9 mouse cellular contexts compared by ENCODE assay signal in genomic region chr6:54586175-54586574, GRCm38 (mm10). TPM values are rescaled to one million over a fixed set of nuclear protein-coding genes. Genes with fewer than 3 reads are reported as not detected.
DNase-seq lines count a peak whose midpoint lies in the region; ATAC-seq and TF ChIP-seq lines count a peak whose summit lies in the region.
"Had no signal": no experiment of that assay in that cellular context is flagged by ENCODE, and none has a peak within 500 bp of the region (broad histone marks: within the 10 kb centered on the region; RNA-seq: fewer than 3 reads in every experiment).

No protein-coding gene starts in this region.

- H3K4me3 ChIP-seq in stomach, postnatal 0 days (ENCODE audit: low read depth, low read length): no peak overlapping the region
- H3K4me3 ChIP-seq: limb, embryonic 13.5 days had no signal

- 0 out of 2 replicates have a peak, but pooled peaks cover 2% of the 10 kb centered on the region for H3K36me3 ChIP-seq in stomach, postnatal 0 days (ENCODE audit: control insufficient read depth, insufficient read depth, low read length)

- H3K27ac ChIP-seq in stomach, postnatal 0 days (replicated peaks): no peak overlapping the region
- H3K27ac ChIP-seq: limb, embryonic 13.5 days had no signal

- DNase-seq in layer of hippocampus, adult 11-12 months (ENCODE audit: low spot score): peak; percentile 72
- DNase-seq in layer of hippocampus, adult 8-10 months (ENCODE audit: low spot score in 2 of 2): no peak
- peak; percentile 66 for DNase-seq in ES-CJ7 (ENCODE audit: low read depth, low spot score)
- DNase-seq in adrenal gland, postnatal 14 days: peak; percentile 73
- peak; percentile 39 for DNase-seq in left cerebral cortex, postnatal 4 days
- peak; percentile 35 for DNase-seq in stomach, postnatal 0 days (ENCODE audit: low spot score)
- DNase-seq in ovary, adult 18-20 months (ENCODE audit: low spot score): no peak

- TF ChIP-seq EP300 in stomach, postnatal 0 days (optimal IDR thresholded peaks at IDR 0.05): no peak

- no peak overlapping the region for H3K4me2 ChIP-seq in stomach, postnatal 0 days (replicated peaks; ENCODE audit: low read depth)
- H3K4me2 ChIP-seq: limb, embryonic 13.5 days had no signal

- H3K9ac ChIP-seq in stomach, postnatal 0 days (ENCODE audit: low read length): no peak overlapping the region
- H3K9ac ChIP-seq: limb, embryonic 13.5 days had no signal

- WGBS in stomach, postnatal 0 days: 33% methylated on average over 2 of the region's 2 CpGs

- TF ChIP-seq CTCF in stomach, postnatal 0 days (IDR thresholded peaks at IDR 0.05; ENCODE audit: low read depth): peak; percentile 89

- H3K4me1 ChIP-seq in stomach, postnatal 0 days (replicated peaks; ENCODE audit: control insufficient read depth, insufficient read depth): no peaks in the 10 kb centered on the region

- peak; percentile 63 for ATAC-seq in granulocyte monocyte progenitor cell, adult 5-6 weeks (replicated peaks; ENCODE audit: poor library complexity, severe bottlenecking)
- ATAC-seq in stomach, postnatal 0 days (ENCODE audit: low FRiP score, low TSS enrichment): no peak

- H3K27me3 ChIP-seq in stomach, postnatal 0 days (ENCODE audit: control insufficient read depth, insufficient read depth, low read length): no peaks in the 10 kb centered on the region
- H3K27me3 ChIP-seq: limb, embryonic 13.5 days had no signal

- intact Hi-C loops in left cerebral cortex, postnatal 4 days (cut with DNase I): no loop called here

- H3K9me3 ChIP-seq in stomach, postnatal 0 days (ENCODE audit: control insufficient read depth, low read length): no peaks in the 10 kb centered on the region
- H3K9me3 ChIP-seq: limb, embryonic 13.5 days had no signal

RNA-seq across cellular contexts. Expression of gene Plekha8, which starts 8.7 kb away (rescaled TPM):
- 10 to 100 TPM; 11.1 to 14.3 (median 12.6) TPM for total RNA-seq in layer of hippocampus, adult 8-10 months (2022)
- total RNA-seq in adrenal gland, postnatal 14 days (2021): 16.3 and 16.9 TPM in 2 replicates
- 2.7 and 4.6 TPM in 2 replicates for total RNA-seq in granulocyte monocyte progenitor cell, adult 5-6 weeks (2014; fragmentation: Nextera tagmentation)
- total RNA-seq in granulocyte monocyte progenitor cell, adult 5-6 weeks (2017): 2.2 and 3.1 TPM in 2 replicates
- total RNA-seq in left cerebral cortex, postnatal 4 days (2021): 10 to 100 TPM; 13.5 to 14.8 TPM
- 5.3 and 5.4 TPM in 2 replicates for polyA plus RNA-seq in stomach, postnatal 0 days (2015; fragmentation: Nextera tagmentation; extraction: Ambion mirVana)

RNA-seq across cellular contexts. Expression of gene Fkbp14, which starts 10.9 kb away (rescaled TPM):
- 10 to 100 TPM; 12.3 to 18.3 (median 13.7) TPM for total RNA-seq in layer of hippocampus, adult 8-10 months (2022)
- 17.9 and 20.1 TPM in 2 replicates for total RNA-seq in adrenal gland, postnatal 14 days (2021)
- not detected in 2 replicates for total RNA-seq in granulocyte monocyte progenitor cell, adult 5-6 weeks (2014; fragmentation: Nextera tagmentation)
- not detected in 2 replicates for total RNA-seq in granulocyte monocyte progenitor cell, adult 5-6 weeks (2017)
- total RNA-seq in left cerebral cortex, postnatal 4 days (2021): 1 to 10 TPM; 7.6 to 7.8 TPM
- polyA plus RNA-seq in stomach, postnatal 0 days (2015; fragmentation: Nextera tagmentation; extraction: Ambion mirVana): 9.7 and 12.4 TPM in 2 replicates

RNA-seq across cellular contexts. Expression of gene Scrn1, which starts 19.9 kb away (rescaled TPM):
- total RNA-seq in layer of hippocampus, adult 8-10 months (2022): 100 to 1,000 TPM; 101 to 107 (median 103) TPM
- total RNA-seq in adrenal gland, postnatal 14 days (2021): 24.8 and 31.0 TPM in 2 replicates
- not detected in 2 replicates for total RNA-seq in granulocyte monocyte progenitor cell, adult 5-6 weeks (2014; fragmentation: Nextera tagmentation)
- not detected in 2 replicates for total RNA-seq in granulocyte monocyte progenitor cell, adult 5-6 weeks (2017)
- total RNA-seq in left cerebral cortex, postnatal 4 days (2021): 100 to 1,000 TPM; 180 to 182 TPM
- polyA plus RNA-seq in stomach, postnatal 0 days (2015; fragmentation: Nextera tagmentation; extraction: Ambion mirVana): 3.4 and 5.7 TPM in 2 replicates

Comparison
In these comparisons a context has a peak if more than half of its experiments do, and no peak if none do; other contexts are left out.
1. DNase-seq: peak in layer of hippocampus, adult 11-12 months (single experiment), ES-CJ7 (single experiment), adrenal gland, postnatal 14 days (single experiment), left cerebral cortex, postnatal 4 days (single experiment) and stomach, postnatal 0 days (single experiment); none in layer of hippocampus, adult 8-10 months (0 of 2) and ovary, adult 18-20 months (single experiment).
2. RNA of gene Fkbp14, which starts 10.9 kb away (total RNA-seq): 17.9 to 20.1 TPM in adrenal gland, postnatal 14 days, 12.3 to 18.3 TPM in layer of hippocampus, adult 8-10 months and 7.6 to 7.8 TPM in left cerebral cortex, postnatal 4 days; not detected in granulocyte monocyte progenitor cell, adult 5-6 weeks; every median in the first group is over 4 times any median in the second.
3. RNA of gene Scrn1, which starts 19.9 kb away (total RNA-seq): 180 to 182 TPM in left cerebral cortex, postnatal 4 days, 101 to 107 TPM in layer of hippocampus, adult 8-10 months and 24.8 to 31.0 TPM in adrenal gland, postnatal 14 days; not detected in granulocyte monocyte progenitor cell, adult 5-6 weeks; every median in the first group is over 10 times any median in the second.